Mouse (Mus musculus) G1E (cell line): ENCODE data around the gene Grik3.

Experiments
- CTCF ChIP-seq: IDR thresholded peaks from 2 replicates; pipeline ENCODE4 v1.5.1; 2012; ENCODE audit warnings: low read depth, low read length, inconsistent platforms, mixed read lengths
- GATA1 ChIP-seq: IDR thresholded peaks from 2 replicates; pipeline ENCODE4 v1.6.1; 2012; ENCODE audit warnings: borderline replicate concordance, low read length, inconsistent platforms, mixed read lengths
- GATA2 ChIP-seq: IDR thresholded peaks from 2 replicates; pipeline ENCODE4 v1.6.1; 2012; ENCODE audit warnings: low read depth, low read length, inconsistent platforms, borderline replicate concordance
- POLR2AphosphoS5 ChIP-seq: IDR thresholded peaks from 2 replicates; pipeline ENCODE4 v1.6.1; 2012; ENCODE audit warnings: low read depth, low read length, inconsistent platforms; ENCODE audit not compliant: insufficient replicate concordance
- TAL1 ChIP-seq: conservative IDR thresholded peaks from 2 replicates; pipeline ENCODE4 v1.6.1; 2012; ENCODE audit warnings: low read depth, low read length, inconsistent platforms, mixed read lengths

GRCm38 (mm10) chr4:125539617-125540016 lies 49.1 kb downstream of the Grik3 start:
- no peak for TF ChIP-seq TAL1
- TF ChIP-seq CTCF = no peak
- TF ChIP-seq GATA2 = no peak
- TF ChIP-seq GATA1 = no peak
- TF ChIP-seq POLR2AphosphoS5 = no peak
